Mouse (Mus musculus): ENCODE data around the gene Trpm2. TPM values are rescaled to one million over a fixed set of nuclear protein-coding genes. Genes with fewer than 3 reads are reported as not detected.

Trpm2 gene
- polyA plus RNA-seq, 1 experiment from 2014 or later = 0.85 TPM

GRCm38 (mm10) chr10:77886007-77886747 lies 84.2 kb downstream of the Trpm2 start:
- WGBS = 58% methylated on average over 12 of the region's 12 CpGs
- DNase-seq (ENCODE audit: low spot score) = peak; percentile 48
- Histone ChIP-seq H3K4me3 (no peak overlapping the region), H3K9me3 (peaks cover 7% of the 10 kb centered on the region; the same call in 1 of the 2 replicates), H3K4me1 (no peaks in the 10 kb centered on the region), H3K27me3 (replicated peaks; ENCODE audit: low read depth, poor library complexity, severe bottlenecking) (no peaks in the 10 kb centered on the region), H3K36me3 (replicated peaks) (no peaks in the 10 kb centered on the region), H3K27ac (replicated peaks) (no peak overlapping the region)

GRCm38 (mm10) chr10:77882553-77882952 lies 87.8 kb downstream of the Trpm2 start:
- Histone ChIP-seq H3K36me3 (replicated peaks) (no peaks in the 10 kb centered on the region), H3K4me1 (no peaks in the 10 kb centered on the region), H3K27me3 (replicated peaks; ENCODE audit: low read depth, poor library complexity, severe bottlenecking) (no peaks in the 10 kb centered on the region), H3K9me3 (no peaks in the 10 kb centered on the region), H3K27ac (replicated peaks) (no peak overlapping the region), H3K4me3 (no peak overlapping the region)
- DNase-seq (ENCODE audit: low spot score) = no peak
- 83% methylated on average over 5 of the region's 5 CpGs for WGBS

GRCm38 (mm10) chr10:77880305-77880704 lies 90.1 kb downstream of the Trpm2 start:
- Histone ChIP-seq H3K27me3 (replicated peaks; ENCODE audit: low read depth, poor library complexity, severe bottlenecking) (no peaks in the 10 kb centered on the region), H3K36me3 (replicated peaks) (no peaks in the 10 kb centered on the region), H3K9me3 (no peaks in the 10 kb centered on the region), H3K4me3 (no peak overlapping the region), H3K27ac (replicated peaks) (no peak overlapping the region), H3K4me1 (peaks cover 4% of the 10 kb centered on the region; the same call in 1 of the 2 replicates)
- DNase-seq (ENCODE audit: low spot score) = no peak
- WGBS = 79% methylated on average over 3 of the region's 3 CpGs

- peak; percentile 15 for DNase-seq (ENCODE audit: low spot score)
Measured at GRCm38 (mm10) chr10:77878985-77879384, 91.4 kb downstream of the Trpm2 start.

GRCm38 (mm10) chr10:77869651-77870050 lies 100.7 kb downstream of the Trpm2 start:
- Histone ChIP-seq H3K4me3 (no peak overlapping the region), H3K27ac (replicated peaks) (no peak overlapping the region), H3K4me1 (peaks cover 6% of the 10 kb centered on the region), H3K36me3 (replicated peaks) (no peaks in the 10 kb centered on the region), H3K27me3 (replicated peaks; ENCODE audit: low read depth, poor library complexity, severe bottlenecking) (no peaks in the 10 kb centered on the region), H3K9me3 (no peaks in the 10 kb centered on the region)
- 90% methylated on average over 7 of the region's 7 CpGs for WGBS
- DNase-seq (ENCODE audit: low spot score) = no peak

More at GRCm38 (mm10) chr10:77878985-77879384, 91.4 kb downstream of the Trpm2 start:
- Histone ChIP-seq H3K36me3 (replicated peaks) (no peaks in the 10 kb centered on the region), H3K4me3 (no peak overlapping the region), H3K27me3 (replicated peaks; ENCODE audit: low read depth, poor library complexity, severe bottlenecking) (no peaks in the 10 kb centered on the region), H3K27ac (replicated peaks) (no peak overlapping the region), H3K4me1 (peaks cover 4% of the 10 kb centered on the region; the same call in 1 of the 2 replicates), H3K9me3 (no peaks in the 10 kb centered on the region)
- 63% methylated on average over 6 of the region's 6 CpGs for WGBS

GRCm38 (mm10) chr10:77867546-77867945 lies 102.8 kb downstream of the Trpm2 start:
- 14% methylated on average over 1 of the region's 1 CpGs for WGBS
- DNase-seq (ENCODE audit: low spot score) = peak; percentile 26
- Histone ChIP-seq H3K4me1 (peaks cover 10% of the 10 kb centered on the region), H3K27me3 (replicated peaks; ENCODE audit: low read depth, poor library complexity, severe bottlenecking) (no peaks in the 10 kb centered on the region), H3K9me3 (no peaks in the 10 kb centered on the region), H3K27ac (replicated peaks) (no peak overlapping the region), H3K36me3 (replicated peaks) (no peaks in the 10 kb centered on the region), H3K4me3 (no peak overlapping the region)

GRCm38 (mm10) chr10:77864762-77865143 lies 105.6 kb downstream of the Trpm2 start:
- no peaks in the 10 kb centered on the region for H3K36me3 ChIP-seq (replicated peaks)
- no peaks in the 10 kb centered on the region for H3K9me3 ChIP-seq
- no peak for DNase-seq (ENCODE audit: low spot score)
- H3K27ac ChIP-seq (replicated peaks) = peak overlapping the region; percentile 61; the same call in 1 of the 2 replicates
- no peaks in the 10 kb centered on the region for H3K27me3 ChIP-seq (replicated peaks; ENCODE audit: low read depth, poor library complexity, severe bottlenecking)
- H3K4me1 ChIP-seq = peaks cover 10% of the 10 kb centered on the region
- WGBS = 26% methylated on average over 11 of the region's 11 CpGs
- peak overlapping the region; percentile 51 for H3K4me3 ChIP-seq

- no peaks in the 10 kb centered on the region for H3K27me3 ChIP-seq (replicated peaks; ENCODE audit: low read depth, poor library complexity, severe bottlenecking)
- H3K4me3 ChIP-seq = peak overlapping the region; percentile 51
- no peaks in the 10 kb centered on the region for H3K9me3 ChIP-seq
- WGBS = 38% methylated on average over 14 of the region's 14 CpGs
- peaks cover 10% of the 10 kb centered on the region for H3K4me1 ChIP-seq
- H3K36me3 ChIP-seq (replicated peaks) = no peaks in the 10 kb centered on the region
- H3K27ac ChIP-seq (replicated peaks) = peak overlapping the region; percentile 61; the same call in 1 of the 2 replicates
- DNase-seq (ENCODE audit: low spot score) = peak; percentile 71
Measured at GRCm38 (mm10) chr10:77864067-77864761, 106.1 kb downstream of the Trpm2 start.

- Histone ChIP-seq H3K27me3 (replicated peaks; ENCODE audit: low read depth, poor library complexity, severe bottlenecking) (no peaks in the 10 kb centered on the region), H3K36me3 (replicated peaks) (no peaks in the 10 kb centered on the region), H3K4me3 (no peak within 1 kb of the TSS), H3K9me3 (no peaks in the 10 kb centered on the region), H3K4me1 (peaks cover 10% of the 10 kb centered on the region), H3K27ac (replicated peaks) (no peak within 1 kb of the TSS)
- 46% methylated on average over 7 of the region's 7 CpGs for WGBS
- no peak for DNase-seq (ENCODE audit: low spot score)
Measured at GRCm38 (mm10) chr10:77861675-77862074, 108.7 kb downstream of the Trpm2 start, which contains the start of gene Gm3285. TSS of gene Gm3285 (plus strand) at chr10:77861975.

Other genes starting within 250 kb of the Trpm2 start
- not detected in 2 replicates for gene Krtap12-1, start 250.0 kb downstream of the Trpm2 start, polyA plus RNA-seq (2016; fragmentation: Nextera tagmentation; extraction: Ambion mirVana)
- gene Gm10100, start 244.1 kb downstream of the Trpm2 start, polyA plus RNA-seq (2016; fragmentation: Nextera tagmentation; extraction: Ambion mirVana) = not detected in 2 replicates
- not detected in 2 replicates for gene Gm18596, start 227.9 kb downstream of the Trpm2 start, polyA plus RNA-seq (2016; fragmentation: Nextera tagmentation; extraction: Ambion mirVana)
- not detected in 2 replicates for gene Gm9736, start 219.2 kb downstream of the Trpm2 start, polyA plus RNA-seq (2016; fragmentation: Nextera tagmentation; extraction: Ambion mirVana)
- gene Gm3233, start 210.9 kb downstream of the Trpm2 start, polyA plus RNA-seq (2016; fragmentation: Nextera tagmentation; extraction: Ambion mirVana) = not detected in 2 replicates
- not detected in 2 replicates for gene Gm3238, start 199.2 kb downstream of the Trpm2 start, polyA plus RNA-seq (2016; fragmentation: Nextera tagmentation; extraction: Ambion mirVana)
- gene Gm7138, start 193.6 kb downstream of the Trpm2 start, polyA plus RNA-seq (2016; fragmentation: Nextera tagmentation; extraction: Ambion mirVana) = not detected in 2 replicates
- not detected in 2 replicates for gene Gm3250, start 188.0 kb downstream of the Trpm2 start, polyA plus RNA-seq (2016; fragmentation: Nextera tagmentation; extraction: Ambion mirVana)
- gene Gm7137, start 182.4 kb downstream of the Trpm2 start, polyA plus RNA-seq (2016; fragmentation: Nextera tagmentation; extraction: Ambion mirVana) = not detected in 2 replicates
- gene Gm9639, start 175.5 kb downstream of the Trpm2 start, polyA plus RNA-seq (2016; fragmentation: Nextera tagmentation; extraction: Ambion mirVana) = not detected in 2 replicates
- not detected in 2 replicates for gene Gm19668, start 171.4 kb downstream of the Trpm2 start, polyA plus RNA-seq (2016; fragmentation: Nextera tagmentation; extraction: Ambion mirVana)
- not detected in 2 replicates for gene Gm9507, start 158.7 kb downstream of the Trpm2 start, polyA plus RNA-seq (2016; fragmentation: Nextera tagmentation; extraction: Ambion mirVana)
- not detected in 2 replicates for gene Gm2696, start 155.9 kb downstream of the Trpm2 start, polyA plus RNA-seq (2016; fragmentation: Nextera tagmentation; extraction: Ambion mirVana)
- gene Krtap10-4, start 143.5 kb downstream of the Trpm2 start, polyA plus RNA-seq (2016; fragmentation: Nextera tagmentation; extraction: Ambion mirVana) = not detected in 2 replicates
- gene Krtap10-10, start 134.6 kb downstream of the Trpm2 start, polyA plus RNA-seq (2016; fragmentation: Nextera tagmentation; extraction: Ambion mirVana) = not detected in 2 replicates
- gene Gm36176, start 123.8 kb downstream of the Trpm2 start, polyA plus RNA-seq (2016; fragmentation: Nextera tagmentation; extraction: Ambion mirVana) = not detected in 2 replicates
- not detected in 2 replicates for gene Gm10318, start 117.7 kb downstream of the Trpm2 start, polyA plus RNA-seq (2016; fragmentation: Nextera tagmentation; extraction: Ambion mirVana)
- not detected in 2 replicates for gene Gm3285, start 108.6 kb downstream of the Trpm2 start, polyA plus RNA-seq (2016; fragmentation: Nextera tagmentation; extraction: Ambion mirVana)
- gene Lrrc3, start 68.0 kb downstream of the Trpm2 start, polyA plus RNA-seq (2016; fragmentation: Nextera tagmentation; extraction: Ambion mirVana) = 2.2 and 2.3 TPM in 2 replicates
- 31.0 and 33.7 TPM in 2 replicates for gene 1810043G02Rik, start 8.0 kb upstream of the Trpm2 start, polyA plus RNA-seq (2016; fragmentation: Nextera tagmentation; extraction: Ambion mirVana)
- 234 and 275 TPM in 2 replicates for gene Pfkl, start 39.5 kb upstream of the Trpm2 start, polyA plus RNA-seq (2016; fragmentation: Nextera tagmentation; extraction: Ambion mirVana)
- 0.34 TPM in 1 of 2 replicates, not detected in the other for gene Dnmt3l, start 71.4 kb upstream of the Trpm2 start, polyA plus RNA-seq (2016; fragmentation: Nextera tagmentation; extraction: Ambion mirVana)
- 0.24 and 0.25 TPM in 2 replicates for gene Aire, start 73.0 kb upstream of the Trpm2 start, polyA plus RNA-seq (2016; fragmentation: Nextera tagmentation; extraction: Ambion mirVana)
- 2.5 and 2.8 TPM in 2 replicates for gene Icosl, start 98.7 kb upstream of the Trpm2 start, polyA plus RNA-seq (2016; fragmentation: Nextera tagmentation; extraction: Ambion mirVana)
- gene D10Jhu81e, start 199.2 kb upstream of the Trpm2 start, polyA plus RNA-seq (2016; fragmentation: Nextera tagmentation; extraction: Ambion mirVana) = 17.0 and 17.6 TPM in 2 replicates
- gene Pwp2, start 214.6 kb upstream of the Trpm2 start, polyA plus RNA-seq (2016; fragmentation: Nextera tagmentation; extraction: Ambion mirVana) = 32.1 and 35.3 TPM in 2 replicates